Mouse (Mus musculus) kidney, embryonic 14.5 days (tissue): ENCODE results near the gene Nr1d1. TPM values are rescaled to one million over a fixed set of nuclear protein-coding genes. Genes with fewer than 3 reads are reported as not detected.

Experiments
- ATAC-seq: fragments of 200-750 bp; cut with Nextera tagmentation; 2 replicates; pipeline ENCODE4 v1.8.0; 2017; ENCODE audit warnings: moderate number of reproducible peaks, mild to moderate bottlenecking, moderate TSS enrichment, moderate library complexity; ENCODE audit not compliant: low FRiP score, low TSS enrichment
- H3K27ac ChIP-seq: fragments of 300-500 bp; sonication (generic); 2 replicates; pipeline ENCODE4 v1.5.1; 2014; ENCODE audit warnings: low read depth, mild to moderate bottlenecking, low read length, moderate library complexity, mixed read lengths
- H3K27me3 ChIP-seq: fragments of 300-500 bp; sonication (generic); 2 replicates; pipeline ENCODE4 v1.6.1; 2014; ENCODE audit warnings: mild to moderate bottlenecking, low read length; ENCODE audit not compliant: control insufficient read depth, insufficient read depth
- H3K36me3 ChIP-seq: fragments of 300-500 bp; sonication (generic); 2 replicates; pipeline ENCODE4 v1.6.1; 2014; ENCODE audit warnings: low read length, mixed read lengths; ENCODE audit not compliant: control insufficient read depth, insufficient read depth
- H3K4me1 ChIP-seq: fragments of 300-500 bp; sonication (generic); 2 replicates; pipeline ENCODE4 v1.6.1; 2014; ENCODE audit warnings: low read length, mixed read lengths; ENCODE audit not compliant: control insufficient read depth, insufficient read depth
- H3K4me2 ChIP-seq: fragments of 300-500 bp; sonication (generic); replicated peaks from 2 replicates; pipeline ENCODE4 v1.6.1; 2014; ENCODE audit warnings: low read depth, mild to moderate bottlenecking, low read length
- H3K4me3 ChIP-seq: fragments of 300-500 bp; sonication (generic); 2 replicates; pipeline ENCODE4 v1.5.1; 2014; ENCODE audit warnings: mild to moderate bottlenecking, low read length
- H3K9ac ChIP-seq: fragments of 300-500 bp; sonication (generic); 2 replicates; pipeline ENCODE4 v1.6.1; 2014; ENCODE audit warnings: low read depth, mild to moderate bottlenecking, low read length, moderate library complexity
- H3K9me3 ChIP-seq: fragments of 300-500 bp; sonication (generic); 2 replicates; pipeline ENCODE4 v1.6.1; 2016; ENCODE audit warnings: low read length; ENCODE audit not compliant: control insufficient read depth
- WGBS: fragments of 180-500 bp; shearing (Covaris S2); extraction: QIAGEN DNeasy Blood & Tissue Kit; methylation state at CpG from one replicate; pipeline ENCODE4 v1.1.7; 2014; 5-methylcytosine and 5-hydroxymethylcytosine counted together
- polyA plus RNA-seq: library from polyadenylated mRNA; unstranded; fragments of >200 nt; fragmentation: Nextera tagmentation; extraction: Ambion mirVana; gene quantifications from 2 replicates; pipeline ENCODE4 v1.2.1, GENCODE M21; 2014

Nr1d1 gene
- polyA plus RNA-seq, result 1.6 and 2.6 TPM in 2 replicates

DNA sequence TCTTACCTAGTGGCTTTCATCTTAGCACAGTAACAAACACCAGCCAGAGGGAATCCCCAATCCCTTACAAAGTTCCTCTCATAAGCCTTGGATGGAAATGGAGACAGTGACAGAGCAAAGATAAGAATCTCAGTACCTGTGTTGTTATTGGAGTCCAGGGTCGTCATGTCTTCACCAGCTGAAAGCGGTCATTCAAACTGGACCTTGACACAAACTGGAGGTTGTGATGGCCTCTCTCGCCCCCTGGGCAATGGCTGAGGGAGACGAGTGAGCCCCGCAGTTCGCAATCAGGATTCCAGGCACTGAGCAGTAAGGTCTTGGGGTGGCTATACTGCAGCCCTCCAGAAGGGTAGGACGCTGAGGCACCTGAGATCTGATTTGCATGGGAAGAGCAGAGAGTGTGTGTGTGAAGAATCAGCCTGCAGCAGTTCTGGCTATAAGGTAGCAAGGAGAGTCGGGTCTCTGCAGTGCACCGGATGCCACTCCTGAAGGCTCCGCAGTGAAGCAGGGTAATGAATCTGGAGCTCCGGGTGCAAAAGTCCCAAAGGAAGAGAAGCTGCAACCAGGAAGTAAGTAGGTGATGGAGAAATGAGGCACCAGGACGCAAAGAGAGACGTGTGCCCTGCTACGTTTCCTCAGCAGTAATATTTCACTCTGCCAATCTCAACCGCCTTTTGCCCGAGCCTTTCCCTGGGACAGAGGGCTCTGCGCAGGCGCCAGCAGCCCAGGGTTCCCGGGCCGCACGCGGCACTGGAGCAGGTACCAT lies at the start of gene Nr1d1:
Nr1d1 (minus strand) TSS at position 752 of the 766 bp plus-strand sequence.
- Histone ChIP-seq H3K4me1 (peaks cover 47% of the 10 kb centered on the region), H3K27ac (peak within 1 kb of the TSS; percentile 94), H3K9ac (peak within 1 kb of the TSS; percentile 38; the same call in 1 of the 2 replicates), H3K9me3 (no peaks in the 10 kb centered on the region), H3K4me3 (peak within 1 kb of the TSS; percentile 34), H3K4me2 (peak within 1 kb of the TSS; percentile 77), H3K36me3 (peaks cover 4% of the 10 kb centered on the region), H3K27me3 (no peaks in the 10 kb centered on the region)
- ATAC-seq, result 0 out of 2 replicates have a peak, but pooled peaks have one; percentile 0
- 1% methylated on average over 22 of the region's 22 CpGs for WGBS

DNA sequence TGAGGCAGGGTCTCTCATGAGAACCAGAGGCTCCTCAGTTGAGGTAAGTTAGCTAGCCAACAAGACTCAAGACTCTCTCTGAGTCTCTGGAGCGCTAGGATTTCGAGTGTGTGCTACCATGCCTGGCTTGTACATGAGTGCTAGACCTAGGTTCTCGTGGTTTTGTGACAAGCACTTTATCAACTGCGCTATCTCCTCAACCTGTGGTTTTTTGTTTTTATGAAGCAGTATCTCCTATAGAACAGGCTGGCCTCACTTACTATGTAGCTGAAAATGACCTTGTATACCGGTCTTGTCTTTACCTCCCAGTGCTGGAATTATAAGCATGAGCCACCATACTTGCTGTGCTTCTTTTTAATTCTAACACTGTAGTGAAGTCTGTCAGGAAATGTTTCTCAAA lies 45.8 kb upstream of the Nr1d1 start:
- peaks cover 92% of the 10 kb centered on the region for H3K36me3 ChIP-seq
- no peak overlapping the region for H3K9ac ChIP-seq
- H3K27ac ChIP-seq, result no peak overlapping the region
- H3K4me3 ChIP-seq, result no peak overlapping the region
- no peaks in the 10 kb centered on the region for H3K9me3 ChIP-seq
- ATAC-seq, result no peak
- H3K4me2 ChIP-seq, result no peak overlapping the region
- H3K4me1 ChIP-seq, result no peaks in the 10 kb centered on the region
- WGBS, result 95% methylated on average over 5 of the region's 5 CpGs
- H3K27me3 ChIP-seq, result no peaks in the 10 kb centered on the region

GRCm38 (mm10) chr11:98816706-98817239 lies 41.6 kb upstream of the Nr1d1 start:
- Histone ChIP-seq H3K9me3 (no peaks in the 10 kb centered on the region), H3K27ac (no peak overlapping the region), H3K4me3 (no peak overlapping the region), H3K9ac (no peak overlapping the region), H3K4me2 (no peak overlapping the region), H3K36me3 (peaks cover 86% of the 10 kb centered on the region), H3K4me1 (no peaks in the 10 kb centered on the region), H3K27me3 (no peaks in the 10 kb centered on the region)
- WGBS, result 92% methylated on average over 1 of the region's 1 CpGs
- no peak for ATAC-seq

GRCm38 (mm10) chr11:98810686-98811085 lies 35.6 kb upstream of the Nr1d1 start:
- WGBS, result 69% methylated on average over 7 of the region's 7 CpGs
- peak overlapping the region; percentile 98; the same call in 1 of the 2 replicates for H3K27ac ChIP-seq
- H3K9me3 ChIP-seq, result no peaks in the 10 kb centered on the region
- H3K9ac ChIP-seq, result peak overlapping the region; percentile 93
- peak overlapping the region; percentile 92 for H3K4me3 ChIP-seq
- no peaks in the 10 kb centered on the region for H3K27me3 ChIP-seq
- H3K4me1 ChIP-seq, result peaks cover 12% of the 10 kb centered on the region
- H3K4me2 ChIP-seq, result peak overlapping the region; percentile 81
- H3K36me3 ChIP-seq, result peaks cover 64% of the 10 kb centered on the region
- no peak for ATAC-seq

DNA sequence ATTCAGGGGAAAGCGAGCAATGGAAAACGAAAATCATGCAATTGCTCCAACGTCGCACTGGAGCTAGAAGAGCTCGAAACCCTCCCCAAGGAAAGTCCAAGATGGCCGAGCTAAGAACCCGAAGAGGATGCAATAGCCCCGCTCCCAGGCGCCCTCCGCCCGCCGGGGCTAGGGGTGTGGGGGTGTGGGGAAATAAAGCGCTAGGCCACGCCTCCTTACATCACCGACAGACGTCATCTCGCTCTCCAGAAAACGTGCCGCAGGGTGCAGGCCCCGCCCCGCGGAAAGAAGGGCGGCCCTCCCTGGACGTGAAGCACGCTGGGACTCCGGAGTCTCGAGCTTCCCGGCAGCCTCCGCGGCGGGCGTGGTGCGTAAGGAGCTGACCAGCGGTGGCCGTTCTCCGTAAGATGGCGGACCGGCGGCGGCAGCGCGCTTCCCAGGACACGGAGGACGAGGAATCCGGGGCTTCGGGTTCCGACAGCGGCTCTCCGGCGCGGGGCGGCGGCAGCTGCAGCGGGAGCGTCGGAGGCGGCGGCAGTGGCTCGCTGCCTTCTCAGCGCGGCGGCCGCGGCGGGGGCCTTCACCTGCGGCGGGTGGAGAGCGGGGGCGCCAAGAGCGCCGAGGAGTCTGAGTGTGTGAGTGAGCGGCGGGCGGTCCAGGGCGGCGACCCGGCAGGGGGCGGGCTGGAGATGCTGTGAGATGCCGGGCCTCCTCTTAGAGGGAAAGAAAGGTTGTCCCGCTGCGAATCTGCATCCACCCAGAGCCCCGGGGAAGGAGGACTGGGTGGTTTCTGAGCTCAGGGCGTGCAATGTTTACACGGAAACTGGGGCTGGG lies 34.5 kb upstream of the Nr1d1 start:
- Histone ChIP-seq H3K4me3 (peak overlapping the region; percentile 92), H3K9ac (peak overlapping the region; percentile 93), H3K27ac (peak overlapping the region; percentile 98), H3K27me3 (no peaks in the 10 kb centered on the region), H3K4me1 (peaks cover 12% of the 10 kb centered on the region), H3K9me3 (no peaks in the 10 kb centered on the region), H3K36me3 (peaks cover 69% of the 10 kb centered on the region), H3K4me2 (peak overlapping the region; percentile 81)
- WGBS, result under 1% methylated on average over 82 of the region's 84 CpGs
- ATAC-seq, result peak; percentile 99

GRCm38 (mm10) chr11:98808417-98808816 lies 33.3 kb upstream of the Nr1d1 start:
- Histone ChIP-seq H3K4me3 (no peak overlapping the region; the same call in 1 of the 2 replicates), H3K4me2 (peak overlapping the region; percentile 39; the same call in 1 of the 2 replicates), H3K9me3 (no peaks in the 10 kb centered on the region), H3K27me3 (no peaks in the 10 kb centered on the region), H3K27ac (peak overlapping the region; percentile 12; the same call in 1 of the 2 replicates), H3K9ac (no peak overlapping the region), H3K4me1 (peaks cover 12% of the 10 kb centered on the region), H3K36me3 (peaks cover 70% of the 10 kb centered on the region)
- WGBS, result 63% methylated on average over 2 of the region's 2 CpGs
- no peak for ATAC-seq

DNA sequence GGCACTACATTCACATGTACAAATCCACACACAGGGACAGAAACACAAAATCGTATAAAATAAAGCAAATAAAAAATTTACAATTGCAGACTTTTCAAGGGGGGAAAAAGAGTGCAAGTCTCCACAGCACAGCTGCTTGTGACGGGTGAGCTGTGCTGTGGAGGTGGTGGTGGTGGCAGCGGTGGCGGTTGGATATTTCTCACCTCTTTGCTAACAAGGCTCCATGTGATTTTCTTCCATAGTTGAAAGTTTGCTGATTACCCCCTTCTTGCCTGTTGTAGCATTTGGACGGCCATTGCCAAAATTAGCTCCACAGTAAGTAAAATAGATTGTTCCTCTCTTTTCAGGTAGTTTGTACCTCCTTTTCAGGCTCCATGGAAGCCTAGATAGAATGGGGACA lies 29.5 kb upstream of the Nr1d1 start, which contains the start of gene Casc3:
Casc3 (plus strand) TSS at position 301 of the 400 bp plus-strand sequence.
- no peaks in the 10 kb centered on the region for H3K27me3 ChIP-seq
- H3K4me3 ChIP-seq, result no peak within 1 kb of the TSS
- no peak within 1 kb of the TSS for H3K9ac ChIP-seq
- 87% methylated on average over 5 of the region's 5 CpGs for WGBS
- H3K9me3 ChIP-seq, result no peaks in the 10 kb centered on the region
- 0 out of 2 replicates have a peak, but pooled peaks cover 3% of the 10 kb centered on the region for H3K4me1 ChIP-seq
- H3K4me2 ChIP-seq, result no peak within 1 kb of the TSS
- H3K36me3 ChIP-seq, result peaks cover 84% of the 10 kb centered on the region
- ATAC-seq, result no peak
- H3K27ac ChIP-seq, result no peak within 1 kb of the TSS

DNA sequence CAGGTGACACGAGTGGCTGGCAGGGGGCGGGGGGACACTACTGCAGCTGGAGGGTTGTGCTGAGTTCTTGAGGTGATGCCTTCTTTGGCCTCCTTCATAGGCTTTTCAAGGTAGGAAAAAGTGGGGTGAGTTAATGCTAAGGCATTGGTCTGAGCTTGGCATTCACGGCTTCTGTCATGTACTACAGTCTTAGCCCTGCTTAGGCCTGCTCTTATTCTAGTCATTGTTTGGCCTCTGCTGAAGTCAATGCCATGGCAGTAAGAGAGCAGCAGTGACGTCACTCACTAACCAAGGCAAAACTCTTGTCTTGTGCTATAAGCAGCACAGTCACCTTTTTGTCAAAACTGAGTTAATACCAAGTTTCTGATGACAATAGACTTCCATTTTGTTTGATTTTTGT lies 22.8 kb upstream of the Nr1d1 start:
- H3K9ac ChIP-seq, result peak overlapping the region; percentile 97; the same call in 1 of the 2 replicates
- ATAC-seq, result no peak
- peaks cover 27% of the 10 kb centered on the region for H3K4me1 ChIP-seq
- H3K36me3 ChIP-seq, result peaks cover 46% of the 10 kb centered on the region
- 54% methylated on average over 4 of the region's 4 CpGs for WGBS
- peak overlapping the region; percentile 100 for H3K4me3 ChIP-seq
- peak overlapping the region; percentile 59 for H3K4me2 ChIP-seq
- no peaks in the 10 kb centered on the region for H3K27me3 ChIP-seq
- H3K9me3 ChIP-seq, result no peaks in the 10 kb centered on the region
- no peak overlapping the region for H3K27ac ChIP-seq
